Mouse (Mus musculus): ENCODE results near the gene Nfatc2.

The Nfatc2 gene

GRCm38 (mm10) chr2:168445211-168445810 is 156.1 kb downstream of the Nfatc2 start:
- in situ Hi-C loops (cut with MseI, MboI) = no loop called here

- in situ Hi-C loops (cut with MseI, MboI) = loop anchor here in 1 of 2 experiments (5.0 kb wide), 1 partner anchor 197 kb away; no protein-coding TSS in a partner anchor
Measured at GRCm38 (mm10) chr2:168444126-168444525, 157.3 kb downstream of the Nfatc2 start.

GRCm38 (mm10) chr2:168441494-168441893 is 160.0 kb downstream of the Nfatc2 start:
- in situ Hi-C loops (cut with MseI, MboI) = loop anchor here in 1 of 2 experiments (5.0 kb wide), 1 partner anchor 194 kb away; no protein-coding TSS in a partner anchor

GRCm38 (mm10) chr2:168440918-168441328 is 160.5 kb downstream of the Nfatc2 start:
- in situ Hi-C loops (cut with MseI, MboI) = loop anchor here in 1 of 2 experiments (5.0 kb wide), 1 partner anchor 194 kb away; no protein-coding TSS in a partner anchor

GRCm38 (mm10) chr2:168438981-168439452 is 162.4 kb downstream of the Nfatc2 start:
- in situ Hi-C loops (cut with MseI, MboI) = no loop called here

- in situ Hi-C loops (cut with MseI, MboI) = no loop called here
Measured at GRCm38 (mm10) chr2:168434187-168434586, 167.3 kb downstream of the Nfatc2 start.

GRCm38 (mm10) chr2:168433392-168433791 is 168.1 kb downstream of the Nfatc2 start:
- in situ Hi-C loops (cut with MseI, MboI) = no loop called here

- in situ Hi-C loops (cut with MseI, MboI) = no loop called here
Measured at GRCm38 (mm10) chr2:168432394-168432793, 169.1 kb downstream of the Nfatc2 start.

GRCm38 (mm10) chr2:168429598-168429997 is 171.9 kb downstream of the Nfatc2 start:
- in situ Hi-C loops (cut with MseI, MboI) = no loop called here

- in situ Hi-C loops (cut with MseI, MboI) = no loop called here
Measured at GRCm38 (mm10) chr2:168428375-168428901, 173.0 kb downstream of the Nfatc2 start.

All from mouse trophoblast stem cell (cell line).